Mouse (Mus musculus) liver, embryonic 13.5 days (tissue): ENCODE measurements around the gene Gpbp1. TPM values are rescaled to one million over a fixed set of nuclear protein-coding genes. Genes with fewer than 3 reads are reported as not detected.

Experiments
- ATAC-seq: fragments of 200-750 bp; cut with Nextera tagmentation; 2 replicates; pipeline ENCODE4 v1.8.0; 2017; ENCODE audit warnings: low read depth, mild to moderate bottlenecking, moderate number of reproducible peaks, moderate library complexity
- DNase-seq: peaks from one replicate; pipeline ENCODE4 v3.0.0; 2022
- H3K27ac ChIP-seq: fragments of 300-500 bp; sonication (generic); 2 replicates; pipeline ENCODE4 v1.5.1; 2015; ENCODE audit warnings: moderate library complexity, mild to moderate bottlenecking, inconsistent platforms
- H3K27me3 ChIP-seq: fragments of 300-500 bp; sonication (generic); 2 replicates; pipeline ENCODE4 v1.6.1; 2015; ENCODE audit warnings: mild to moderate bottlenecking, inconsistent platforms
- H3K36me3 ChIP-seq: fragments of 300-500 bp; sonication (generic); 2 replicates; pipeline ENCODE4 v1.6.1; 2015; ENCODE audit warnings: mild to moderate bottlenecking, inconsistent platforms
- H3K4me1 ChIP-seq: fragments of 300-500 bp; sonication (generic); replicated peaks from 2 replicates; pipeline ENCODE4 v1.6.1; 2015; ENCODE audit warnings: inconsistent platforms
- H3K4me2 ChIP-seq: fragments of 300-500 bp; sonication (generic); 2 replicates; pipeline ENCODE4 v1.6.1; 2015; ENCODE audit warnings: inconsistent platforms, mild to moderate bottlenecking, moderate library complexity
- H3K4me3 ChIP-seq: fragments of 300-500 bp; sonication (generic); replicated peaks from 2 replicates; pipeline ENCODE4 v1.5.1; 2015; ENCODE audit warnings: mild to moderate bottlenecking, inconsistent platforms
- H3K9ac ChIP-seq: fragments of 300-500 bp; sonication (generic); 2 replicates; pipeline ENCODE4 v1.6.1; 2015; ENCODE audit warnings: mild to moderate bottlenecking, inconsistent platforms
- H3K9me3 ChIP-seq: fragments of 300-500 bp; sonication (generic); replicated peaks from 2 replicates; pipeline ENCODE4 v1.6.1; 2016; ENCODE audit warnings: inconsistent platforms
- WGBS: fragments of 180-500 bp; shearing (Covaris S2); methylation state at CpG from one replicate; pipeline ENCODE4 v1.1.7; 2015; ENCODE audit not compliant: insufficient replicate concordance; 5-methylcytosine and 5-hydroxymethylcytosine counted together
- polyA plus RNA-seq: library from polyadenylated mRNA; unstranded; fragments of >200 nt; fragmentation: Nextera tagmentation; extraction: Ambion mirVana; gene quantifications from 2 replicates; pipeline ENCODE4 v1.2.1, GENCODE M21; 2015

Gene Gpbp1
- polyA plus RNA-seq, 1 experiment from 2014 or later: 38.4 TPM

- Histone ChIP-seq H3K9me3 (no peaks in the 10 kb centered on the region), H3K27ac (no peak overlapping the region), H3K4me3 (no peak overlapping the region), H3K9ac (no peak overlapping the region), H3K27me3 (no peaks in the 10 kb centered on the region), H3K4me2 (no peak overlapping the region), H3K36me3 (no peaks in the 10 kb centered on the region), H3K4me1 (peaks cover 14% of the 10 kb centered on the region)
- ATAC-seq (no peak), DNase-seq (no peak)
- WGBS: 69% methylated on average over 7 of the region's 7 CpGs
These were observed 94.4 kb downstream of the Gpbp1 start for GRCm38 (mm10) chr13:111395528-111395927.

- DNase-seq: no peak
- Histone ChIP-seq H3K4me1 (peaks cover 14% of the 10 kb centered on the region), H3K9me3 (no peaks in the 10 kb centered on the region), H3K4me2 (no peak overlapping the region), H3K27me3 (no peaks in the 10 kb centered on the region), H3K4me3 (no peak overlapping the region), H3K27ac (no peak overlapping the region), H3K9ac (no peak overlapping the region), H3K36me3 (no peaks in the 10 kb centered on the region)
- 40% methylated on average over 4 of the region's 4 CpGs for WGBS
- no peak for ATAC-seq
These were observed 95.0 kb downstream of the Gpbp1 start for GRCm38 (mm10) chr13:111394904-111395303.

GRCm38 (mm10) chr13:111394341-111394740 is 95.6 kb downstream of the Gpbp1 start:
- Histone ChIP-seq H3K4me3 (no peak overlapping the region), H3K4me2 (no peak overlapping the region), H3K36me3 (no peaks in the 10 kb centered on the region), H3K9me3 (no peaks in the 10 kb centered on the region), H3K27me3 (no peaks in the 10 kb centered on the region), H3K4me1 (peaks cover 14% of the 10 kb centered on the region), H3K9ac (no peak overlapping the region), H3K27ac (no peak overlapping the region)
- ATAC-seq (no peak), DNase-seq (no peak)
- 76% methylated on average over 8 of the region's 8 CpGs for WGBS

- ATAC-seq: no peak
These were observed 96.5 kb downstream of the Gpbp1 start for GRCm38 (mm10) chr13:111393426-111393825.

GRCm38 (mm10) chr13:111391426-111391825 is 98.5 kb downstream of the Gpbp1 start:
- ATAC-seq: no peak
- Histone ChIP-seq H3K4me1 (no peaks in the 10 kb centered on the region), H3K27ac (no peak overlapping the region), H3K4me2 (no peak overlapping the region), H3K9me3 (no peaks in the 10 kb centered on the region), H3K36me3 (no peaks in the 10 kb centered on the region), H3K9ac (no peak overlapping the region), H3K27me3 (no peaks in the 10 kb centered on the region), H3K4me3 (no peak overlapping the region)
- 61% methylated on average over 5 of the region's 5 CpGs for WGBS
- DNase-seq: no peak

More at GRCm38 (mm10) chr13:111393426-111393825, 96.5 kb downstream of the Gpbp1 start:
- H3K9me3 ChIP-seq: no peaks in the 10 kb centered on the region
- DNase-seq: no peak
- H3K4me2 ChIP-seq: no peak overlapping the region
- no peaks in the 10 kb centered on the region for H3K36me3 ChIP-seq
- 74% methylated on average over 6 of the region's 6 CpGs for WGBS
- no peaks in the 10 kb centered on the region for H3K27me3 ChIP-seq
- no peak overlapping the region for H3K27ac ChIP-seq
- H3K4me1 ChIP-seq: peaks cover 14% of the 10 kb centered on the region
- H3K4me3 ChIP-seq: no peak overlapping the region
- H3K9ac ChIP-seq: no peak overlapping the region

GRCm38 (mm10) chr13:111391011-111391410 is 98.9 kb downstream of the Gpbp1 start:
- no peak overlapping the region for H3K9ac ChIP-seq
- DNase-seq (no peak), ATAC-seq (no peak)
- no peaks in the 10 kb centered on the region for H3K4me1 ChIP-seq
- H3K4me3 ChIP-seq: no peak overlapping the region
- no peak overlapping the region for H3K4me2 ChIP-seq
- 58% methylated on average over 1 of the region's 1 CpGs for WGBS
- H3K27me3 ChIP-seq: no peaks in the 10 kb centered on the region
- no peaks in the 10 kb centered on the region for H3K36me3 ChIP-seq
- no peaks in the 10 kb centered on the region for H3K9me3 ChIP-seq
- H3K27ac ChIP-seq: no peak overlapping the region

GRCm38 (mm10) chr13:111384011-111384985 is 105.6 kb downstream of the Gpbp1 start:
- 67% methylated on average over 12 of the region's 12 CpGs for WGBS
- ATAC-seq (no peak), DNase-seq (no peak)
- H3K4me1 ChIP-seq: no peaks in the 10 kb centered on the region
- no peak overlapping the region for H3K27ac ChIP-seq
- no peak overlapping the region for H3K9ac ChIP-seq
- no peak overlapping the region for H3K4me2 ChIP-seq
- no peaks in the 10 kb centered on the region for H3K9me3 ChIP-seq
- no peak overlapping the region for H3K4me3 ChIP-seq
- H3K27me3 ChIP-seq: no peaks in the 10 kb centered on the region
- H3K36me3 ChIP-seq: no peaks in the 10 kb centered on the region

Other genes starting within 250 kb of the Gpbp1 start
- not detected in 2 replicates for gene Actbl2, start 235.1 kb downstream of the Gpbp1 start, polyA plus RNA-seq
- gene Gm49496, start 59.8 kb upstream of the Gpbp1 start, polyA plus RNA-seq: not detected in 2 replicates
- not detected in 2 replicates for gene Gm10198, start 102.7 kb upstream of the Gpbp1 start, polyA plus RNA-seq
- gene Mier3, start 190.9 kb upstream of the Gpbp1 start, polyA plus RNA-seq: 12.9 and 18.4 TPM in 2 replicates